Mouse (Mus musculus): Measurements from ENCODE around the gene Tdpoz1. TPM values are rescaled to one million over a fixed set of nuclear protein-coding genes. Genes with fewer than 3 reads are reported as not detected.

Gene Tdpoz1
- polyA plus RNA-seq (2012; rRNA removed) = not detected in 2 replicates

GRCm38 (mm10) chr3:93676210-93676609, at the start of gene Tdpoz1:
Gene Tdpoz1, minus strand, starts transcription at chr3:93676310.

GRCm38 (mm10) chr3:93692970-93693369, 16.9 kb upstream of the Tdpoz1 start, which contains the start of gene Gm37596:
Gene Gm37596, minus strand, starts transcription at chr3:93693070.

GRCm38 (mm10) chr3:93652586-93652985, 23.5 kb downstream of the Tdpoz1 start, which contains the start of gene Tdpoz2:
Gene Tdpoz2, minus strand, starts transcription at chr3:93652686.

Other genes with a start within 250 kb of the Tdpoz1 start
- 0.39 and 0.77 TPM in 2 replicates for gene Tchh, start 234.0 kb downstream of the Tdpoz1 start, polyA plus RNA-seq (2012; rRNA removed)
- gene Tchhl1, start 207.6 kb downstream of the Tdpoz1 start, polyA plus RNA-seq (2012; rRNA removed) = not detected in 2 replicates
- gene S100a11, start 155.8 kb downstream of the Tdpoz1 start, polyA plus RNA-seq (2012; rRNA removed) = 104 and 223 TPM in 2 replicates
- gene S100a10, start 121.2 kb downstream of the Tdpoz1 start, polyA plus RNA-seq (2012; rRNA removed) = 90.8 and 121 TPM in 2 replicates
- not detected in 2 replicates for gene Tdpoz2, start 23.6 kb downstream of the Tdpoz1 start, polyA plus RNA-seq (2012; rRNA removed)
- gene Gm37596, start 16.8 kb upstream of the Tdpoz1 start, polyA plus RNA-seq (2012; rRNA removed) = not detected in 2 replicates
- not detected in 2 replicates for gene Gm5773, start 96.7 kb upstream of the Tdpoz1 start, polyA plus RNA-seq (2012; rRNA removed)
- gene Tdpoz4, start 120.1 kb upstream of the Tdpoz1 start, polyA plus RNA-seq (2012; rRNA removed) = not detected in 2 replicates
- not detected in 2 replicates for gene Tdpoz3, start 149.7 kb upstream of the Tdpoz1 start, polyA plus RNA-seq (2012; rRNA removed)

All from central nervous system, embryonic 11.5 days (tissue).